Mouse (Mus musculus) cerebral cortex, adult 2 months (tissue): ENCODE results near the gene 6430548M08Rik.

Experiments used
- WGBS: fragments of 180-500 bp; shearing (Covaris S2); methylation state at CpG from one replicate; pipeline ENCODE4 v1.1.7; 2018; 5-methylcytosine and 5-hydroxymethylcytosine counted together

The 6430548M08Rik gene

GRCm38 (mm10) chr8:120113758-120114255 lies at the start of gene 6430548M08Rik:
6430548M08Rik (plus strand) TSS chr8:120114152.
- WGBS, result under 1% methylated on average over 61 of the region's 61 CpGs

- 74% methylated on average over 8 of the region's 8 CpGs for WGBS
These were observed 48.3 kb upstream of the 6430548M08Rik start for GRCm38 (mm10) chr8:120065611-120066010.

GRCm38 (mm10) chr8:120066226-120066625 lies 47.7 kb upstream of the 6430548M08Rik start:
- 76% methylated on average over 4 of the region's 4 CpGs for WGBS

GRCm38 (mm10) chr8:120067936-120068668 lies 45.9 kb upstream of the 6430548M08Rik start:
- WGBS, result 65% methylated on average over 19 of the region's 19 CpGs

GRCm38 (mm10) chr8:120071684-120072083 lies 42.3 kb upstream of the 6430548M08Rik start:
- 27% methylated on average over 4 of the region's 4 CpGs for WGBS

- 80% methylated on average over 9 of the region's 9 CpGs for WGBS
These were observed 41.7 kb upstream of the 6430548M08Rik start for GRCm38 (mm10) chr8:120072259-120072658.

- WGBS, result 90% methylated on average over 8 of the region's 8 CpGs
These were observed 41.1 kb upstream of the 6430548M08Rik start for GRCm38 (mm10) chr8:120072827-120073226.

GRCm38 (mm10) chr8:120074516-120074915 lies 39.4 kb upstream of the 6430548M08Rik start:
- 74% methylated on average over 6 of the region's 6 CpGs for WGBS

GRCm38 (mm10) chr8:120075347-120075746 lies 38.6 kb upstream of the 6430548M08Rik start:
- 62% methylated on average over 6 of the region's 6 CpGs for WGBS

- WGBS, result 13% methylated on average over 10 of the region's 10 CpGs
These were observed 35.9 kb upstream of the 6430548M08Rik start for GRCm38 (mm10) chr8:120078080-120078479.

GRCm38 (mm10) chr8:120079361-120079760 lies 34.6 kb upstream of the 6430548M08Rik start:
- WGBS, result 64% methylated on average over 5 of the region's 5 CpGs

GRCm38 (mm10) chr8:120083261-120083660 lies 30.7 kb upstream of the 6430548M08Rik start:
- WGBS, result 63% methylated on average over 8 of the region's 8 CpGs

- WGBS, result 63% methylated on average over 8 of the region's 8 CpGs
These were observed 29.2 kb upstream of the 6430548M08Rik start for GRCm38 (mm10) chr8:120084783-120085182.

GRCm38 (mm10) chr8:120089511-120089910 lies 24.4 kb upstream of the 6430548M08Rik start:
- WGBS, result 80% methylated on average over 7 of the region's 7 CpGs

- 95% methylated on average over 3 of the region's 3 CpGs for WGBS
These were observed 22.9 kb upstream of the 6430548M08Rik start for GRCm38 (mm10) chr8:120091032-120091431.

GRCm38 (mm10) chr8:120093103-120093502 lies 20.8 kb upstream of the 6430548M08Rik start:
- WGBS, result 98% methylated on average over 3 of the region's 3 CpGs

GRCm38 (mm10) chr8:120094801-120095200 lies 19.2 kb upstream of the 6430548M08Rik start:
- 73% methylated on average over 10 of the region's 10 CpGs for WGBS

- WGBS, result 77% methylated on average over 2 of the region's 2 CpGs
These were observed 17.5 kb upstream of the 6430548M08Rik start for GRCm38 (mm10) chr8:120096486-120096885.

GRCm38 (mm10) chr8:120100388-120101067 lies 13.4 kb upstream of the 6430548M08Rik start:
- WGBS, result 3% methylated on average over 14 of the region's 25 CpGs

- under 1% methylated on average over 86 of the region's 88 CpGs for WGBS
These were observed 12.6 kb upstream of the 6430548M08Rik start, which contains the start of gene Zdhhc7 for GRCm38 (mm10) chr8:120101068-120101972. Zdhhc7 (minus strand) TSS chr8:120101482.

GRCm38 (mm10) chr8:120103916-120104315 lies 10.0 kb upstream of the 6430548M08Rik start:
- WGBS, result 64% methylated on average over 9 of the region's 9 CpGs
